Mouse (Mus musculus): ENCODE data around the gene Tgm6. TPM values are rescaled to one million over a fixed set of nuclear protein-coding genes. Genes with fewer than 3 reads are reported as not detected.

Tgm6 gene
- polyA plus RNA-seq, 2 experiments from 2014 or later: not detected

DNA sequence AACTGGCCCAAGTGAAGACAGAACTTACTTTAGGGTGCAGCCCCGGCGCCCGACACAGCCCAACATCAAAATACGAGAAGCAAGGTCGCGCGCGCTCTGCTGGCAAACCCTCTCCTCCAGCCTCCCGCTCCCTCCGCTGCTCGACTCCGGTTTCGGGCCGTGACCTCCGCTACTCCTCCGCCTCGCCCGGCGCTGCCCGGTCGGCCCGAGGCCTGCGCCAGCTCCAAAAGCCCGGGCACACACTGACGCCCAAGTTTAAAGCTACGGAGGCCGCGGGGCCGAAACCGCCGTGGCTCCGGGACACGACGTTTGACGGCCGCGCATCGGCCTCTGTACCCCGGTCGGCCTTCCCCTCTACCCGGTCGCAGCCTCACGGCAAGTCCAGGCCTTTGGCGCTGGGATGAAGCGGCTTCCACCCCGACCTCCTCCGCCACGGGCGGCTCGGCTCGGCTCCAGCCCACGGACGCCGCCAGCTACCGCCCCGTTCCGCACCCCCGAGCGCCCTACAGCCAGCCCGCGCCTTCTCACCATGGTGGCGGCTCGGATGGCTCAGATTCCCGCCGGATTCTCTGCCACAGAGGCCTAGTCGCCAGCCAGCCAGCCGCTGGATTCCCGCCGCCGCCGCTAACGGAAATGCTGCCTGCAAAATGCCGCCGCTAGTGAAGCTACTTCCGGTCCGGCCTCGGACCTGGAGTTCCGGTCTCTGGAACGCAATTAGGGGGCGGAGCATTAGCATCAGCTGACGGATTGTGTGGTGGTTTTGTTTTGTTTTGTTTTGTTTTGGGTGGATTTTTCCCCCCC is 66.7 kb downstream of the Tgm6 start, which contains the start of gene Snrpb:
Snrpb (minus strand) TSS at position 698 of the 801 bp plus-strand sequence.
- peak; percentile 89 for ATAC-seq

GRCm38 (mm10) chr2:130179507-130180019 is 67.3 kb downstream of the Tgm6 start:
- ATAC-seq: no peak

- no peak for ATAC-seq
These were observed 76.2 kb downstream of the Tgm6 start for GRCm38 (mm10) chr2:130188391-130188790.

DNA sequence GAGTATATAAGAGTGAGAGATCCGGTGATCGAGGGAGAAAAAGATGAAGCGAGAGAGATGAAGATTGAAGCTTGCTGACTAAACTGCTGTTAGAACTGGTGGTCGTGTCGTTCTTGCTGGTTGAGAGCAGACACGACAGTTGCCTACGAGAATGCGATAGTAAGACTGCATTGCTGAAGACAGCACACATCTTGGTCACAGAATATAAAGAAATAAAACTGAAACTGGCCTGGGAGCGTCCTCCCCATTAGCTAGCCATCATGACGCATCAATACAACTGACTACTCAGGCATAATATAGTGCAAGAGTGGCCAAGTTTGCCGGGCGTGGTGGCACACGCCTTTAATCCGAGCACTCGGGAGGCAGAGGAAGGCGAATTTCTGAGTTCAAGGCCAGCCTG is 82.7 kb downstream of the Tgm6 start, which contains the start of gene Tmc2:
Tmc2 (plus strand) TSS at position 301 of the 400 bp plus-strand sequence.
- ATAC-seq: no peak

DNA sequence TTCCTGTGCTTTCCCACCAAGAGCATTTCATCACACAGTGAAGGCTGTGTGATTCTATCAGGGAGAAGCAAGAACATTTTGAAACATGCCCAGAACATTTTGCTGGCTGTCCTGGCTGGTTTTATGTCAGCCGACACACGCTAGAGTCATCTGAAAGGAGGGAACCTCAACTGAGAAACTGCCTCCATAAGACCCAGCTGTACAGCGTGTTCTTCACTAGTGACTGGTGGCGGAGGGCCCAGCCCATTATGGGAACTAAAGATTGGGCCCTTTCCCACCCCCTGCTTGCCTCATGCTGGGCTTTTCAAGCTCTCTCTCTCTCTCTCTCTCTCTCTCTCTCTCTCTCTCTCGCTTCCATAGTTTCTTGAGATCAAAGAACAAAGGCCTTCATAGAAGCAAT is 88.7 kb downstream of the Tgm6 start:
- no peak for ATAC-seq

Other genes starting within 250 kb of the Tgm6 start
- not detected for gene Tgm3, start 100.1 kb upstream of the Tgm6 start, polyA plus RNA-seq (2017; shearing (Covaris generic))
- 100 to 1,000 TPM; 354 to 438 TPM for gene Snrpb, start 67.0 kb downstream of the Tgm6 start, polyA plus RNA-seq (2017; shearing (Covaris generic))
- under 1 TPM in 1 of 2 experiments, not detected in 1; 0.12 TPM for gene Tmc2, start 82.8 kb downstream of the Tgm6 start, polyA plus RNA-seq (2017; shearing (Covaris generic))
- 100 to 1,000 TPM; 293 to 306 TPM for gene Nop56, start 162.0 kb downstream of the Tgm6 start, polyA plus RNA-seq (2017; shearing (Covaris generic))
- 100 to 1,000 TPM; 132 to 167 TPM for gene Idh3b, start 172.1 kb downstream of the Tgm6 start, polyA plus RNA-seq (2017; shearing (Covaris generic))
- gene Ebf4, start 182.8 kb downstream of the Tgm6 start, polyA plus RNA-seq (2017; shearing (Covaris generic)): not detected